Mouse (Mus musculus) skeletal muscle tissue, adult 2 months (tissue): Measurements from ENCODE around the gene Zfp493.
A peak's percentile ranks its signal among the peaks of the same experiment; 100 is the strongest.
"Not testable (repeated sequence)": the region's sequence is repeated elsewhere in the genome, so short reads cannot be mapped to it uniquely, and the experiment has no call there.

ENCODE experiments used
- DNase-seq: peaks from one replicate; pipeline ENCODE4 v3.0.0-alpha.2; 2012; ENCODE audit warnings: low read depth, low spot score

Zfp493 gene

DNA sequence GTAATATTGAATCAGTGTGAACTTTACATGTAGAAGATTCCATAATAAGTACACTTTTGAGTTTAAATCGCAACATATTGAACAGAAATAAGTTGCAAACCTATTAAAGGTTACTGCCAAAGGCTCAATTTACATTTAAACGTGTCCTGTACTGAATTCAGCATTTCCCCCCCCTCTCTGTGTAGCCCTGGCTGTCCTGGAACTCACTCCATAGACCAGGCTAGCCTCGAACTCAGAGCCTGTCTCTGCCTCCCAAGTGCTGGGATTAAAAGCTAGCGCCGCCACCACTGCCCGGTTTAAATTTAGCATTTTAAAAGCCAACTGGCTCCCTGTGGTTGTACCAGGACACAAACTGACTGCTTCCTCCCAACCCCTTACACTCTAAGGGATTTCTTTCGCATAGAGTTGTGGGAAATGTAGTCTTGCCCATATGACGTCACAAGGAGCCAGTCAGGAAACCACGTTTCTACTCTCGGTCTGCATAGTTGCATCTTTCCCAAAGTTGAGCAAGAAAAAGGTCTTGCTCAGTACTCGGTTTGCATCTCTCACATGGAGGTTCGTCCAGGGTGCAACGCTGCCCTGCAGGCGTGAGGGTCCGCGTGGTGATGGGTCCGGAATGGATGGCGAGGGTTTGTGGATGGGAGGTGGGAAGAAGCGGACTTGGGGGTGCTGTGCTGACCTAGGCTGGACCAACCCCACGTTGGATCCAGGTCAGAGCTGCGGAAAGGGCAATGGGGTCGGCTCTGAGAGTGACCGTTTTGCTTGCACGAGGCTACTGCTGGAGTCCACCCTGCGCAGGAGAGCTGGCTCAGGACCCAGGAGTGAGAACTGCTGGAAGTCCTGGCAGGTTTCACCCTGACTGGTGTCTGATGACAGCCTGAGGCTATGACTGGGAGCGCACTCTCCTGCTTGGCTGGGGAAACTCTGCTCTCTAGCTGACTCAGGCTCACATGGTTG lies at the start of gene Zfp493:
Gene Zfp493 (plus strand): TSS at position 429 of the 957 bp plus-strand sequence.
- DNase-seq, result peak; percentile 72

DNA sequence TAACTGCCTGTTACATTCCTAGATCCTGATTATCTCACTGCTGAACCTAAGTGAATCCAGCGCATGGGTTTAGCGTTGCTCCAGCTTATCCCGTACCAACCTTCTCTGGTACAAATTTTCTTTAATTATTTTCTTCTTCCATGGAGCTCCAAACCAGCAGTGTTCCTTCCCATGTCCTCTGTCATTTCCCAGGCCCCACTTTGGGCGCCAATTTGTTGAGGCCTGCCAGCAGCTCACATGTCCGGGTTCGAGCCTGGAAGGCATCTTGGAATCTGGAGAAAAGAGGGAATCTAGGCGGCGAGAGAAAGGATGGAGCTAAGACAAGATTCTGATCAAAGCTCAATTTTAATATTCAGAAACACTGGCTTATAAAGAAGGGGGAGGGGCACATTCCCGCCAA lies 45.1 kb upstream of the Zfp493 start:
- not testable (repeated sequence) for DNase-seq

DNA sequence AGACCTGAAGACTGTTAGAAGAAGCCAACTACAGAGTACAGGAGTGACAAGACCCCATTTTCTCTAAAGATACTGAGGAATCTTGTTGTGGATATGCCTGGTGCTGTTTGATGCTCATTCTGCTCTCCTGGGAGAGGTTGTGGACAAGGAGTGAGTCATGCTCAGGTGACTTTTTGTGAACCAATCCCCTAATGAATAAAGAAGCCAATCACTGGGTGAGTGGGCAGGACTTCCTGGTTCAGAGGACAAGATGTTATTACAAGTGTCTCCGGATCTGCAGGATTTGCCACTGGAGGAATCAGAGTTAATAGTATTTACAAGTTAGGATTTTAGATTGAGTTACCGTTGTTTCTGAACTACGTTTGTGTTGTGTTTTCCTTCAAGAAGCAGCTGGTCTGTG lies 36.6 kb upstream of the Zfp493 start:
- DNase-seq, result no peak

DNA sequence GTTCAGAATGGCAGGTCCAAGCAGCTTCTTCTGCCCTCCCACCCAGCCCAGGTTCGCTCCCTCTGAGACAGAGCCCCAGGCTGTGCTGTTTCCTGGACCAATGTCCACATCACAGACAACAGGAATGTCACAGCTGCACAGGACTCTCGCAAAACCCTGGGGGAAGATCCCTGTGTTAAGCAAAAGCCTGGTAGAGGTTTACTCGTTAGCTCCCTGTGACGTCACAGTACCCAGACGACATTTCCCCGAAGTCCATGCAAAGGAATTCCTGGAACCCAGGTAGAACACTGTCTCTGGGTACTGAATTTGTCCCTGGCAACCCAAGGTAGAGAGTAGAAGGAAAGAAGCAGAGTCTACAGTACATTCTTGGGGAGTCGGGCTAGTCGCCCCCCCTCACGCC lies 35.6 kb upstream of the Zfp493 start:
- DNase-seq, result no peak

DNA sequence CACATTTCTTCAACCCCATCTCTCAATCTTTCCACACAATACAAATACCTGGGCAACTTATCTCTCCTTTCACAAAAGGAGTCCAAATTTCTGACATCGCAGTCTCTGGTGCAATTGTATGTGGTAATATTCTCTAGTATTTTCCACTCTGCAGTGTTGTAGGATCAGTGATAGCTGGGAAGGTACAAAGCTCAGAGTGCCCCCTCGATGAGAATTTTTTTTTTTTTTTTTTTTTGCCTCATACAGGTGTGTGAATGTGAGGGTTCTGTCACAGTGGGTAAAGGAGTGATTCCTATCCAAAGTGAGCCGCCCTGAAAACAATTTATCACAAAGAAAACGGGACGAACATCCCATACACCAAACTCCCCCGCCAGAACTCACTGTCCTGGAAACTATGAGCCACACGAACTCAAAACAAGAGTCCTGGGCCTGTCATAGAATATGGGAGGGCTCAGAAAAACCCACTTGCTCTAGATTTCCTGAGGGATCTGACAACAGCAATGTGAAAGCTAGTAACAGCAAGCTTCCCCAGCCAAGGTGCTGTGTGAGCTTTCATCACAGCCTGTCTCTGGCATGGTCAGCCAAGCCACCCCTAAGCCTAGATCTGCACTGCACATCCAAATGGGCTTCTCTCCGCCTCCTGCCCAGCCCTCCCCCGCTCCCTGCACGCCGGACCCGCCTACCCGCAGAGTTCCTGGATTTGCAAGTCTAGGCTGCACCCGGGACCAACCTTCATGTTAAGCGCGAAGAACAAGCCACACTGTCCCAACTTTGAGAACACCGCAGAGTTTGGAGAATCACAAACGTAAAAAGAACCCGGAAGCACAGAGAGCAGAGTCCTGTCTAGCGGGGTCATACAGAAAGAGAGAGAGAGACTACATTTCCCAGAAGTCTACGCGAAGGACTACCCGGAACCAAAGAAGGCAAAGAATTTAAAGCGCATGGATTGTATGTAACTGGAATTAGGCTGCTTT lies 24.9 kb upstream of the Zfp493 start, which contains the start of gene Zfp85:
Gene Zfp85 (minus strand): TSS at position 896 of the 974 bp plus-strand sequence.
- DNase-seq, result peak; percentile 43

DNA sequence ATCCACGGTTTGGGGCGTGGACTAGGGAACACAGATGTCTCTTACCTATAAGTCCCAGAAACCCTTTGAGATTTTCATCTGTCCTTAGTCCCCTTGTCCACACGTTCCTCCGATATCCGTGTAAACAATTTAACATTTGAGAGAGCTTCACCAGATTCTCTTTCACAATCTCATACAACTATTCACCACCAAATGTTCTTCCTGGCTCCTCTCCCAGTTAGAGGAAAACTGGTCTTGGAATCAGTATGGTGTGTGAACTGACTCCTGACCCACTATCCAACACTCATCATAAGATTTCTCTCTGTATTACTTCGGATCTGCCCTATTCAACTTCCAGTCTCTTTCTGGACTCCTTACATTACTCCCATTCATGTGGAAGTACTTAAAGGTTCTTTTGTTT lies 23.7 kb upstream of the Zfp493 start:
- DNase-seq, result no peak

DNA sequence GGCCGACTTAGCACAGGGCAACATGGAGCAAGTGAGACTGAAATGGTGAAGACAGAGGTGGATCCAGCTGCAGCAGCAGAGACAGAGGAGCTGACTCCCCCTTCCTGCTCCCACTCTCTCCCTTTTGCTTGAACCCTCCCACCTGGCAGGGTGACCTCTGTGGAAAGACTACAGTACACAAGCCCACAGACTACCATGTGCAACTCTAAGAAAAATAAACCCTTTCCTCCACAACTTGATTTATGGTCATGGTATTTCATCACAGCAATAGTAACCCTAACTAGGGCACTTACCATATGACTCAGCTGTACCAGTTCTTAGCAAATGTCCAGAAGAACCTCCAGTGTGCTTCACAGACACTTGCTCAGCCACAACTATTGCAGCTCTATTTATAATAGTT lies 19.5 kb upstream of the Zfp493 start:
- DNase-seq, result no peak

DNA sequence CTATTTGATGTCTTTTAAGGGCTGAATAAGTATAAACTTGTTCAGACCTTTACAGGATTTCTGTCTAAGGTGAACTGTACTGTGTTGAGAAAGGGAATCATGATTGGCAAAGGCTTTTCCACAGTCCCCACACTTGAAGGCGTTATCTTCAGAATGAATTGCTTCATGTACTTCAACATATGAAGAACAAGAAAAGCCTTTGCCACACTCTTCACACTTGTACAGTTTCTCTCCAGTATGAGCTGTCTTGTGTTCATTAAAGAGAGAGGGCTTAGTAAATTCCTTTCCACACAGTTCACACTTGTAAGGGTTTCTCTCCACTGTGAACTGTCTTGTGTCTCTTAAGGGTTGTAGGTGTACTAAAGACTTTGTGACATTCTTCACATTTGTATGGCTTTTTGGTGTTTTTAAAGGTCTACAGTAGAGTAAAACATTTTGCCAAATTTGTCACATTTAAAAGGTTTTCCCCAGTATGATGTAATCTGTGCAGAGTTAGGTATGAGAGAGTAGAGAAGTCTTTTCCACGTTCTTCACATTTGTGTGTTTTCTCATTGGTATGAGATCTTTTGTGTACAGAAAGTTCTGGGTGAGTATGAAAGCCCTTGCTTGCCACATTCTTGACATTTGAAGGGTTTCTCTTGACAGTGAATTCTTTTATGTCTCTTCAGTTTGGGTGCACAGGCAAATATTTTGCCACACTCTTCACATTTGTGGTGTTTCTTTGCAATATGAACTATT lies 16.3 kb upstream of the Zfp493 start:
- DNase-seq, result no peak

DNA sequence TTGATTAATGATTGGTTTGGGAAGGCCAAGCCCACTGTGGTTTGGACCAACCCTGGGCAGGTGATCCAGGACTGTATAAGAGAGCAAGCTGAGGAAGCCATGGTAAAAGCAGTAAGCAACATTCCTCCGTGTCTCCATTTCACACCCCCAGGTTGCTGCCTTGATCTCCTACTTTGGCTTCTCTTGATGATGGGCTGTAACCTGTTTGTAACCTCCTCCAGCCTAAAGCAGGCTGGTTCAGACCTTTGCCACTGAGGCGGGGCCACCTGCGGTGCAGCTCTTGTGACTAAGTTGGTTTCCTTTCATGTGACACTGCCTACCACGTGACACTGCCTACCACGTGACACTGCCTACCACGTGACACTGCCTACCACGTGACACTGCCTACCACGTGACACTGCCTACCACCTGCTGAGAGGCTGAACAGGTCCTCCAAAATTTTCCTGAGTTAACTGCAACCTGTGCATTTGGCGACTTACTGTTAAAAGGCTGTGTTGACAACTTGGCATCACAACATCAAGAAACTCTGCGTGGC lies 12.5 kb downstream of the Zfp493 start:
- no peak for DNase-seq

DNA sequence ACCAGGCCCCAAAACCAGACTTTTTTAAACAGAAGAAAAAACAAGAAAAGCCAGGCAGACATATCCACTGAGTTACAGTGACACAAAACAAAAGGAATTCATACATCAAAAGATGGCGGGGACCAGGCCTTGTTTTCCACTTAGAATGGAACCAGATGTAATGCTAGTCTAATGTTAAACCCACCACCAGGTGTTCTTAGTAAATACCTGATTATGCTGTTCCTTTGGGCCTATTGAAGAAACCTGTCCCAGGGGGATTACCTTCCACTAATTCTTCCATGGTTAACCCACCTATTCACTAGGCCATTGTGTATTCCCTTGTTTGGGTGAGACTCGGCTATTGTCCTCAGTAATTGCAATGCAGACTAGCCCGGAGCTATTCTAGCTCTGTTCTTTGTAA lies 19.1 kb downstream of the Zfp493 start:
- no peak for DNase-seq

DNA sequence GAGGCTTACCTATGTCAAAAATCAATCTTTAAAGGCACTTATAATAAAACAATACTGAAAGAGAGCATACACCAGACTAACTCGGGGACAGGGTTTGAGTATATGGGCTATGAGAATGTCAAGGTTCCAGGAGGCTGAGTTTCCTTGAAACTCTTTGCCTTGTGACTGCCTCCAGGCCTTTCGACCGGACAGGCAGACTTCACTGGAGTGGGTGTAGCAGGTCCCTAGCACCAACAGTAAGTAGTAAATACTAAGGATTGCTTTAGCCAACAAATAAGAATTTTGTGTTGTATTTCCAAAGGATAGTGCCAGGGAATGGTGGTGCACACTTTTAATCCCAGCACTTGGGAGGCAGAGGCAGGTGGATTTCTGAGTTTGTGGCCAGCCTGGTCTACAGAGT lies 19.7 kb downstream of the Zfp493 start:
- not testable (repeated sequence) for DNase-seq

DNA sequence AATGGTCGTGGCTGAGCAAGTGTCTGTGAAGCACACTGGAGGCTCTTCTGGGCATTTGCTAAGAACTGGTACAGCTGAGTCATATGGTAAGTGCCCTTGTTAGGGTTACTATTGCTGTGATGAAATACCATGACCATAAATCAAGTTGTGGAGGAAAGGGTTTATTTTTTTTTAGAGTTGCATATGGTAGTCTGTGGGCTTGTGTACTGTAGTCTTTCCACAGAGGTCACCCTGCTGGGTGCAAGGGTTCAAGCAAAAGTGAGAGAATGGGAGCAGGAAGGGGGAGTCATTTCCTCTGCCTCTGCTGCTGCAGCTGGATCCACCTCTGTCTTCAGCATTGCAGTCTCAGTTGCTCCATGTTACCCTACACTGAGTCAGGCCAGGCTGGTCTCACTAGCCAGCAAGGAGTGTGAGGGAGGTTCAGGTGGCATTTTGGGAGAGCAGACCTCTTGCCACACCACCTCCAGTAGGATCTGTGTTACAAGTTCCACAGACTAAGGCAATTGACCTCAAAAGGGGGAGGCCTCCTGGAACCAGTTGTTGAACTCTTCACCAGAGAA lies 32.2 kb downstream of the Zfp493 start:
- no peak for DNase-seq

DNA sequence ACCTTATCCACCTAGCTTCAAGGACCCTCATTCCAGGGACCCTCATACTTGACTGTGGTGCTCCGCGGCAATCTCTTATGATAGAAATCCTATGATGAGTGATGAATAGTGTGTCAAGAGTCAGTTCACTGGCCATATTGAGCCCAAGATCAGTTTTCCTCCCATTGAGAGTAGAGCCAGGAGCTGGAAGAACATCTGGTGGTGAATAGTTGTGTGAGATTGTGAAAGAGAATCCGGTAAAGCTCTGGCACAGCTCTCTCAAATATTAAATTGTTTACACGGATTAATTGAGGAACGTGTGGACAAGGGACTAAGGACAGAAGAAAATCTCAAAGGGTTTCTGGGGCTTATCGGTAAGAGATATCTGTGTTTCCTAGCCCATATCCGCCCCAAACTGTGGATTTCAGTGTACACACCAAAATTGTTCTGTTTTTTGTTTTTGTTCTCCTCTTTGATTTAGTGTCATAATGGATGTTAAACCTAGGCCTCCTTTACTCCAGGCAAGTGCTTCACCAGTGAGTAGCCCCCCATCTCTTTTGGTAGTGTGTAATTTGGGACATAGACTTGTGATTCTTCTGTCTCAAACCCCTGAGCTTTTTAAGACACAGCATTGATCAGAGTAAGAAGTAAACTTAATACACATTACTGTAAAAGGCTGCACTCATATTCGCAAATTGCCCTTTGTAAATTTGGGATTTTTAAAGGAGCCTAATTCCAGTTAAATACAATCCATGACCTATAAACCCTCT lies 33.6 kb downstream of the Zfp493 start:
- DNase-seq, result no peak

DNA sequence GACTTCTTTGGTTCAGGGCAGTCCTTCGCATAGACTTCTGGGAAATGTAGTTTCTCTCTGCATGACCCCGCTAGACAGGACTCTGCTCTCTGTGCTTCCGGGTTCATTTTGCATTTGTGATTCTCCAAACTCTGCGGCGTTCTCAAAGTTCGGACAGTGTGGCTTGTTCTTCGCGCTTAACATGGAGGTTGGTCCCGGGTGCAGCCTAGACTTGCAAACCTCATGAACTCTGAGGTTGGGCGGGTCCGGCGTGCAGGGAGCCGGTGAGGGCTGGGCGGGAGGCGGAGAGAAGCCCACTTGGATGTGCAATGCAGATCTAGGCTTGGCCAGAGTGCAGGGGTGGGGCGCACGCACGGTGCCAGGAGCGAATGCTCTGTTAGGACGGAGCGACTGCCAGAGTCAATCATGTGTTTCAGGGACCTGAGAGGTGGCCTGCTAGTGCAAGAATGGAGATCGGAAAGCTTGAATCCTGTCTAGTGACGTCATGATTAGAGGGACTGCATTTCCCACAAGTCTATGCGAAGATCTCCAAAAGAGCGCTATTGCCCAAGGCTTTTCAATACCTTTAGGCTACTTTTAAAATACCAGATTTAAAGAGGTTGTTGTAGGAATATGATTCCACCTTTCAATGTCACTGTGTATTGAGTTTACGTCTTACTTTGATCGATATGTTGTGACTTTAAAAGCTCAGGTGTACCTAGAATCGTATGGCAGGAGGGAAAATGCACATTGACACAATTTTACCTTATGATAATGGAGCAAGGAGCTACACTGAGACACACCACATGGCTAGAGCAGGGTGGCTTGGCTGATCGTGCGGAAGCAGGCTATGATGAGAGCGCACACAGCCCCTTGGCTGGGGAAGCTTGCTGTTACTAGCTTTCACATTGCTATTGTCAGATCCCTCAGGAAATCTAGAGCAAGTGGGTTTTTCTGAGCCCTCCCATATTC lies 34.5 kb downstream of the Zfp493 start, which contains the start of gene Zfp273:
Gene Zfp273 (plus strand): TSS at position 31 of the 951 bp plus-strand sequence.
- DNase-seq, result peak; percentile 72

DNA sequence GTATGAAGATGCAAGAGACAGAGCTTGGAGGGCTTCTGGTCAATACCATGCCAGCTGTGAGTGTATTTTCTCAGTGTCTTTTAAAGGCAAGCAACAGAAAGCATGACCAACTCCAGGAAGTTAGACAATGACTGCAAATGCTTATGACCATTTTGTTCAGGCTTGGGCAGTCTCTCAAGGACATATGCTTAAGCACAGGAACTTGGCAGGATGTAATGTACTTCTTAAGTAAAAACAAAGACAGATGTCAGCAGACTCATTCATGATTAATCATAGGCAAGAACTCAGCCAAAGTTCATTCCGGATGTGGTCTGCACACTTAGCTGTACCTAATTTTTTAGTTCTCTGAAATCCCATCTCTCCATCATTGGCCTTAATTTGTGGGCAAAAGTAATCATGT lies 39.1 kb downstream of the Zfp493 start:
- DNase-seq, result no peak

DNA sequence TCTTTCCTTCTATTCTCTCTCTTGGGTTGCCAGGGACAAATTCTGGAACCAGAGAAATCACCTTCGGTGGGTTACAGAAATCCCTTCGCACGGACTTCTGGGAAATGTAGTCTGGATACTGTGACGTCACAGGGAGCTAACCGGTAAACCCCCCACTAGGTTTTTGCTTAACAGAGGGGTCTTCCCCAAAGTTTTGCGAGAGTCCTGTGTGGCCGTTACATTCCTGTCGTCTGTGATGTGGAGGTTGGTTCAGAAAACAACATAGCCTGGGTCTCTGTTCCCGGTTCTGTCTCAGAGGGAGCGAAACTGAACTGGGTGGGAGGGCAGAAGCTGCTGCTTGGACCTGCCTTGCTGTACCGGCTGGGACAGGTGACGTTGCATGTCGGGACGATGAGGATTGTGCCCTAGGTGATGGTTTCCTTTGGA lies 51.4 kb downstream of the Zfp493 start, which contains the start of gene Gm10037:
Gene Gm10037 (plus strand): TSS at position 196 of the 426 bp plus-strand sequence.
- DNase-seq, result peak; percentile 25

DNA sequence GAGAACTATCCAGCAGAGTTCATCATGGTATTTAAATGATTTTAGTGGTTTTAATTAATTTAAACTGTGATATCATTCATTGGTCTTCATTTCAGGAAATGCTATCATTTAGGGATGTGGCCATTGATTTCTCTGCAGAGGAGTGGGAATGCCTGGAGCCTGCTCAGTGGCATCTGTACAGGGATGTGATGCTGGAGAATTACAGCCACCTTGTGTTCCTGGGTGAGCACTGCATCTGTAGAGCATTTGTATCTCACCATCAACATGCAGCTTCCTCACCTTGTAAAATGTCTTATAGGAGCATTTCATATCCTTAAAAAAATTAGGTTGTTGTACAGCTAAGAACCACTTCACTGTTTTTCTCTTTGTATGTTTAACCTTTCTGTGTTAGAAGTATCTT lies 53.6 kb downstream of the Zfp493 start:
- DNase-seq, result not testable (repeated sequence)
